Mouse (Mus musculus) kidney, postnatal 0 days (tissue): ENCODE measurements at regions not wholly inside any gene's neighbourhood (a gene's known extent, or its start where the extent isn't known, plus 50 kb on each side); places are given as distances from the start of the nearest gene placed in this dataset.

Experiments used
- ATAC-seq: fragments of 200-750 bp; cut with Nextera tagmentation; replicated peaks from 2 replicates; pipeline ENCODE4 v1.8.0; 2017; ENCODE audit warnings: low read depth, moderate number of reproducible peaks, moderate TSS enrichment, moderate library complexity; ENCODE audit not compliant: low FRiP score
- DNase-seq: peaks from one replicate; pipeline ENCODE4 v3.0.0-alpha.2; 2016; ENCODE audit warnings: low spot score
- H3K27ac ChIP-seq: fragments of 300-500 bp; sonication (generic); 2 replicates; pipeline ENCODE4 v1.5.1; 2014; ENCODE audit warnings: mild to moderate bottlenecking
- H3K27me3 ChIP-seq: fragments of 300-500 bp; sonication (generic); 2 replicates; pipeline ENCODE4 v1.6.1; 2014; ENCODE audit warnings: low read length, mixed read lengths; ENCODE audit not compliant: insufficient read depth
- H3K36me3 ChIP-seq: fragments of 300-500 bp; sonication (generic); 2 replicates; pipeline ENCODE4 v1.6.1; 2014; ENCODE audit warnings: low read length, mixed read lengths; ENCODE audit not compliant: insufficient read depth
- H3K4me1 ChIP-seq: fragments of 300-500 bp; sonication (generic); replicated peaks from 2 replicates; pipeline ENCODE4 v1.6.1; 2014; ENCODE audit warnings: antibody characterized with exemption, low read length, mixed read lengths; ENCODE audit not compliant: insufficient read depth
- H3K4me2 ChIP-seq: fragments of 300-500 bp; sonication (generic); 2 replicates; pipeline ENCODE4 v1.6.1; 2014; ENCODE audit warnings: mild to moderate bottlenecking, low read length, moderate library complexity, mixed read lengths
- H3K4me3 ChIP-seq: fragments of 300-500 bp; sonication (generic); replicated peaks from 2 replicates; pipeline ENCODE4 v1.5.1; 2014; ENCODE audit warnings: low read depth, low read length
- H3K9ac ChIP-seq: fragments of 300-500 bp; sonication (generic); 2 replicates; pipeline ENCODE4 v1.6.1; 2014; ENCODE audit warnings: low read depth, low read length
- H3K9me3 ChIP-seq: fragments of 300-500 bp; sonication (generic); replicated peaks from 2 replicates; pipeline ENCODE4 v1.6.1; 2016; ENCODE audit warnings: low read length, inconsistent platforms, mixed read lengths
- CTCF ChIP-seq: IDR thresholded peaks from 2 replicates; pipeline ENCODE4 v1.5.1; 2016; ENCODE audit warnings: antibody characterized with exemption, low read depth, mild to moderate bottlenecking, moderate library complexity
- WGBS: fragments of 180-500 bp; shearing (Covaris S2); extraction: QIAGEN DNeasy Blood & Tissue Kit; methylation state at CpG from one replicate; pipeline ENCODE4 v1.1.7; 2014; 5-methylcytosine and 5-hydroxymethylcytosine counted together

GRCm38 (mm10) chr10:44849016-44849415, 218.0 kb upstream of the Prep start:
- 60% methylated on average over 4 of the region's 4 CpGs for WGBS
- ATAC-seq = no peak
- H3K27ac ChIP-seq = no peak overlapping the region

DNA sequence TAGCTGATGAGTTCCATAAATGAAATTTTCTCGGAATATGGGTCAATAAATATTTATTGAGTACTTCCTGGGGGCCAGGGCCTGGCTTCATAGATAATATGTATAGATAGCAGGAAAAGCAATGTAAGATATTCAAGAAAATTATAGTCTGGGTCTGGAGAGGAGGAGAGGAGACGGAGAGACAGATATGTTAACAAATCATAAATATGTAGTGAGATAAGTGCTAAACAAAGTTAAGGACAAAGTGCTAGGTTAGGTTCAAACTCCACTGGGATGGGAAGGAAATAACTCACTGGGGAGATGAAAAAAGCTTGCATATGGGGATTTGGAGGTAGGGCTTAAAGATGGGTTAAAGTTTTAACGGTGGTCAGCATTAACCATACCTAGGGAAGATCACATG, 220.2 kb upstream of the Prep start:
- Histone ChIP-seq H3K4me2 (no peak overlapping the region), H3K36me3 (no peaks in the 10 kb centered on the region), H3K9me3 (no peaks in the 10 kb centered on the region), H3K4me3 (no peak overlapping the region), H3K9ac (no peak overlapping the region), H3K27ac (no peak overlapping the region), H3K27me3 (no peaks in the 10 kb centered on the region), H3K4me1 (0 out of 2 replicates have a peak, but pooled peaks cover 4% of the 10 kb centered on the region)
- ATAC-seq (no peak), DNase-seq (no peak)
- TF ChIP-seq CTCF = no peak
- WGBS = 81% methylated on average over 3 of the region's 3 CpGs

More at GRCm38 (mm10) chr10:44849016-44849415, 218.0 kb upstream of the Prep start:
- Histone ChIP-seq H3K9me3 (no peaks in the 10 kb centered on the region), H3K9ac (no peak overlapping the region), H3K27me3 (no peaks in the 10 kb centered on the region), H3K4me2 (no peak overlapping the region), H3K4me3 (no peak overlapping the region), H3K4me1 (0 out of 2 replicates have a peak, but pooled peaks cover 4% of the 10 kb centered on the region), H3K36me3 (no peaks in the 10 kb centered on the region)
- DNase-seq = no peak
- TF ChIP-seq CTCF = no peak

DNA sequence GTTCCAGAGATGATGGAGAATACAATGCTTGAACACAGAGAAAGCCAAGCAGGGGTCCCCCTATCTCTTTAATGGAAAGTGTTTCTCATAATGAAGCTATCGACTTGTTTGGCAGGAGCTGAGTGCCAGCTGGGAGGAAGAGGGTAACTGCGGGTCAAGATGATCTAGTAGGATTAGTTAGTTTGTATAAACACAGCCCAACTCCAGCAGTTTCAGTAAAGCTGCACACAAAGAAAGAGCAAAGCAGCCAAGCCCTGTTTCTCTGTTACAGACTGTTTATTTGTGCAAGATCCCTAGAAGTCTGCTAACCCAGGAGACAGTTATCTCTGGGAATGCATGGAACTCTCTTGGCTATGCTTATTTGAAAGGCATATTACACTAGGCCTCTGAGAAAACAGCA, 220.9 kb upstream of the Prep start:
- Histone ChIP-seq H3K9me3 (no peaks in the 10 kb centered on the region), H3K4me3 (no peak overlapping the region), H3K4me2 (no peak overlapping the region), H3K27me3 (no peaks in the 10 kb centered on the region), H3K36me3 (no peaks in the 10 kb centered on the region), H3K4me1 (0 out of 2 replicates have a peak, but pooled peaks cover 4% of the 10 kb centered on the region), H3K9ac (no peak overlapping the region), H3K27ac (no peak overlapping the region)
- ATAC-seq = no peak
- 26% methylated on average over 2 of the region's 2 CpGs for WGBS
- DNase-seq = no peak
- no peak for TF ChIP-seq CTCF

GRCm38 (mm10) chr10:44840449-44840848, 226.6 kb upstream of the Prep start:
- Histone ChIP-seq H3K27me3 (no peaks in the 10 kb centered on the region), H3K36me3 (no peaks in the 10 kb centered on the region), H3K9me3 (no peaks in the 10 kb centered on the region), H3K9ac (no peak overlapping the region), H3K4me3 (no peak overlapping the region), H3K4me2 (no peak overlapping the region), H3K4me1 (no peaks in the 10 kb centered on the region), H3K27ac (no peak overlapping the region)
- 65% methylated on average over 2 of the region's 2 CpGs for WGBS
- DNase-seq = no peak
- TF ChIP-seq CTCF = no peak
- no peak for ATAC-seq

- no peak overlapping the region for H3K9ac ChIP-seq
- TF ChIP-seq CTCF = no peak
- 97% methylated on average over 1 of the region's 1 CpGs for WGBS
- H3K4me2 ChIP-seq = no peak overlapping the region
- H3K36me3 ChIP-seq = no peaks in the 10 kb centered on the region
- no peak overlapping the region for H3K4me3 ChIP-seq
- no peak overlapping the region for H3K27ac ChIP-seq
- DNase-seq (no peak), ATAC-seq (no peak)
- H3K27me3 ChIP-seq = no peaks in the 10 kb centered on the region; the same call in 1 of the 2 replicates
- H3K4me1 ChIP-seq = no peaks in the 10 kb centered on the region
- H3K9me3 ChIP-seq = no peaks in the 10 kb centered on the region
Measured at GRCm38 (mm10) chr10:44832455-44832854, 234.5 kb upstream of the Prep start.

- Histone ChIP-seq H3K9me3 (no peaks in the 10 kb centered on the region), H3K27ac (no peak overlapping the region), H3K4me3 (no peak overlapping the region), H3K36me3 (no peaks in the 10 kb centered on the region), H3K4me1 (no peaks in the 10 kb centered on the region), H3K27me3 (no peaks in the 10 kb centered on the region), H3K9ac (no peak overlapping the region), H3K4me2 (no peak overlapping the region)
- WGBS = 62% methylated on average over 3 of the region's 3 CpGs
- DNase-seq (no peak), ATAC-seq (no peak)
- TF ChIP-seq CTCF = no peak
Measured at GRCm38 (mm10) chr10:44826271-44826670, 240.7 kb upstream of the Prep start.

DNA sequence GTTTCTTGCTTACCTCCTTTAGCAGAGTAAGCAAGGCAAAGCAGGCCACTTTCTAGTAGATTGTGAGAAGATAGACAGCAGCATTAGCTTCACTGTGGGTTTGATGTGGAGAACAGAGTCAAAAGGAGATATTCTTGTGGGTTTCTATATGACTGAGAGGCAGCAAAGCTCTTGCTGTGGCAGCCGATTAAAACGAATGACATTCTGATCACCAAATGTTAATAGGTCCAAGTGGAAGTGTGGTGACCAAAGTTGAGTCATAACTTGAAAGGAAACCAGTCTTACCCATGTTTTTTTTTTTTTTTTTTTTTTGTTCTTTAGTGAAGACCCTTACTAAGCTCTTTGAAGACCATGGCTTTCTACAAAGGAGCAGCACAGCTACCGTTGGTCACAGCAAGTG, 245.3 kb upstream of the Prep start:
- no peaks in the 10 kb centered on the region for H3K4me1 ChIP-seq
- H3K4me3 ChIP-seq = no peak overlapping the region
- H3K9me3 ChIP-seq = no peaks in the 10 kb centered on the region
- H3K36me3 ChIP-seq = no peaks in the 10 kb centered on the region
- DNase-seq (no peak), ATAC-seq (no peak)
- H3K9ac ChIP-seq = no peak overlapping the region
- no peak overlapping the region for H3K27ac ChIP-seq
- WGBS = 94% methylated on average over 3 of the region's 3 CpGs
- TF ChIP-seq CTCF = no peak
- no peaks in the 10 kb centered on the region for H3K27me3 ChIP-seq
- H3K4me2 ChIP-seq = no peak overlapping the region
